Mouse (Mus musculus): Measurements from ENCODE around the gene Ccl17.

Ccl17 gene

GRCm38 (mm10) chr8:94810153-94810552, at the start of gene Ccl17:
TSS of gene Ccl17 (plus strand) at chr8:94810453.
- DNase-seq (ENCODE audit: low read depth, low spot score) = no peak

DNA sequence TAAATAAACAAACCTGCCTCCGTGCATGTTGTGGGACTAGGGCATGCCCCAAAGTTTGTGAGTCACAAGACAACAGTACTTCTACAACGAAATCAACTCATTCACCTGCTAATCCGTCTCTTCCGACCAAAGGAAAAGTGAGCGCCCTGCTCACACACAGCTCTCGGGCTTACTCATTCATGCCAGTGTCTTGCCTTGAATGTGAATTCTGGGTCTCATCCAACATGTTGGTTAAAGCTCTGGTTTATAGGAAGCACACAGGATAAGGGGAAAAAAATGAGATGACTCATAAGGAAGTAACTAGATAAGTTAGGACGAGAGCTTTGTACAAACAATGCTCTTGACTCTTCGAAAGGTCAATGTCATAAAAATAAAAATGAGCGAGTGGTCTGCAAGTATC, 43.2 kb upstream of the Ccl17 start:
- DNase-seq (ENCODE audit: low read depth, low spot score) = no peak

- no peak for DNase-seq (ENCODE audit: low read depth, low spot score)
Measured at GRCm38 (mm10) chr8:94770945-94771344, 39.3 kb upstream of the Ccl17 start.

GRCm38 (mm10) chr8:94771941-94772670, 38.1 kb upstream of the Ccl17 start, which contains the start of gene Cx3cl1:
TSS of gene Cx3cl1 (plus strand) at chr8:94772009.
- peak; percentile 81 for DNase-seq (ENCODE audit: low read depth, low spot score)

DNA sequence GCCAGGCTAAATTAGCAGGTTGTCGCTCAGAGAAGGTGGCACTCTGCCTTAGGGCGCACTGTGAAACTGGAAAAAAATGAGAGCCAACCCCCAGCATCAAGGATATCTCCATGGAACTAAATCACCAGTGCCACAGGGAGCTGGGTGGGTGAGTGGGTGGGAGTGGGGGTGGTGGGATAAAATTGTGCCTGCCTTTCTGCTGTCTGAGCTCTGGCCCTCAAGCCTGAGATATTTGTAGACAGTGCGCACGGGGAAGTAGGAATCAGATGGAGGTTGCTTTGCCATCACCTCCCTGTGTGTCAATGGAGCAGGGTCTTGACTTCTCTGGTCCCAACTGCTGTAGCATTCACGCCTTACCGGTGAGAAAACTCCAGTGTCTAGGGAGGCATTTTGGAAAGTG, 37.2 kb upstream of the Ccl17 start:
- no peak for DNase-seq (ENCODE audit: low read depth, low spot score)

DNA sequence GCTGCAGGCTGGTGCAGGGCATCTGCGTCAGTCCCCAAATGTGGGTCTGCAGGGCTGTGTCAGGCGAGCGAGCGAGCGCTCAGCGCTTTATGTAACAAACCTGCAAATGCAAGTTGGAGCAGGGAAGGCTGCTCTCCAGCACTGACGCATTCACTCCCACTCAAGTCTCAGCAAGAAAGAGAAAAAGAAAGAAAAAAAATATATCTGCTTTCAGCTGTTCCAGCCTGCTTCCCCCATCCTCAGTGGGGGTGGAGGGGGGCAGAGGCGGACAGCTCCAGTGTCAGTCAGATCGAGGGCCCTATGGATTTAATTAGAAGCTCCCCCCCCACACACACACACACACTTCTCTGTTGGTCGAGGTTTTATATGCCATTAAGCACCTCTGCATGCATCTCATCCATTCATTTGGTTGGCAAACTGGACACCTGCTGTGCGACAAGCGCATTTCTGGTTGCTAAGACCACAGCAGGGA, 36.5 kb upstream of the Ccl17 start:
- DNase-seq (ENCODE audit: low read depth, low spot score) = no peak

- DNase-seq (ENCODE audit: low read depth, low spot score) = no peak
Measured at GRCm38 (mm10) chr8:94774601-94775000, 35.7 kb upstream of the Ccl17 start.

DNA sequence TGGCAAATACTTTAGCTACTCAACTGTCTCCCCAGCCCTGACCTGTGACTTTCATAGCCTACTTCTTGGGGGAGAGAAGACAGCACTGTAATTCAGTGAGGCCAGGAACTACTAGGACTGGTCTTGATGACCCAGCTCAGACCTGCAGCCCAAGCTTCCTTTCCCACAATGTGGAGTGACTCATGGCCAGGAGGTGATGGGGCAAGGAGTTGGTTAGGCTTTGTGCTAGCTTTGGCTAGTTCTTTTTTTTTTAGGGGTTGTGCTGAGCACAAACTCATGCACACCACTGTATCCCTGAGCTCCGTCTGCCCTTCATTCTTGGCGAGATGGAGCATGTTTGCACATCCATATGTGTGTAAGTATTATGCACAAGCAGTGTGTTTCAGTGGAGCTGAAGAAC, 33.9 kb upstream of the Ccl17 start:
- DNase-seq (ENCODE audit: low read depth, low spot score) = no peak

DNA sequence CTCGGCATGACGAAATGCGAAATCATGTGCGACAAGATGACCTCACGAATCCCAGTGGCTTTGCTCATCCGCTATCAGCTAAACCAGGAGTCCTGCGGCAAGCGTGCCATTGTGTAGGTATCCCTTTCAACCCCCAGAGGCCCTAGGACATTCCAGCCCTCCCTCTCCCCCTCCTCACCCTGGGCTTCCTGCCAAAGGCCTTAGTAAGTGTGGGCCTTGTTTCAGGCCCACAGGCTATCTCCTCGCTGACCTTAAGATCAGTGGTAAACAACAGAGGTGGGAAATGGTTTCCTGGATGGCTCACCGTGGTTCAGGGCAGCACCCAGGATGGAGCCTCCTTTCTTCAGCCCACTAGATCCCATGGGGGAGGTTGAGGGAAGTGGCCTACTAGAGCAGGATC, 32.2 kb upstream of the Ccl17 start:
- DNase-seq (ENCODE audit: low read depth, low spot score) = peak; percentile 30

DNA sequence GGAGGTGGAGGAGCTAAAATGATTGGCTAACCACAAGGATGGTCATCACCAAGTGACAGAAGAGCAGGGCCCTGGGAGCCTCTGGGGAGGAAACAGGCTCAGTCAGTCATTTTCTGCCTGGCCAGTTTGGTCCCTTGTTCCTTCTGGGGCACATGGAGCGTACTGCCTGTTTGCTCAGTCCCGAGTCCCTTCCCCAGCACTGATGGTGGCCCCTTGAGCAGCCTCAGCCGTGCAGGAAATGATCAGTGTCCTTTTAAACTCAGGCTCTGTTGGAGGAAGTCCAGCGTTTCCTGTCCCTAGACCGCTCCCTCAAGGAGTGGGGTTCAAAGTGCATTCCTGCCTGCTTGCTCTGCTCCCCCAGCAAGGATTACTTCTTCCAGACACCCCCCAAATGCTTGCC, 31.8 kb upstream of the Ccl17 start:
- DNase-seq (ENCODE audit: low read depth, low spot score) = no peak

- peak; percentile 21 for DNase-seq (ENCODE audit: low read depth, low spot score)
Measured at GRCm38 (mm10) chr8:94778895-94779533, 31.2 kb upstream of the Ccl17 start.

GRCm38 (mm10) chr8:94779534-94780294, 30.5 kb upstream of the Ccl17 start:
- DNase-seq (ENCODE audit: low read depth, low spot score) = no peak

- DNase-seq (ENCODE audit: low read depth, low spot score) = no peak
Measured at GRCm38 (mm10) chr8:94780491-94781154, 29.6 kb upstream of the Ccl17 start.

DNA sequence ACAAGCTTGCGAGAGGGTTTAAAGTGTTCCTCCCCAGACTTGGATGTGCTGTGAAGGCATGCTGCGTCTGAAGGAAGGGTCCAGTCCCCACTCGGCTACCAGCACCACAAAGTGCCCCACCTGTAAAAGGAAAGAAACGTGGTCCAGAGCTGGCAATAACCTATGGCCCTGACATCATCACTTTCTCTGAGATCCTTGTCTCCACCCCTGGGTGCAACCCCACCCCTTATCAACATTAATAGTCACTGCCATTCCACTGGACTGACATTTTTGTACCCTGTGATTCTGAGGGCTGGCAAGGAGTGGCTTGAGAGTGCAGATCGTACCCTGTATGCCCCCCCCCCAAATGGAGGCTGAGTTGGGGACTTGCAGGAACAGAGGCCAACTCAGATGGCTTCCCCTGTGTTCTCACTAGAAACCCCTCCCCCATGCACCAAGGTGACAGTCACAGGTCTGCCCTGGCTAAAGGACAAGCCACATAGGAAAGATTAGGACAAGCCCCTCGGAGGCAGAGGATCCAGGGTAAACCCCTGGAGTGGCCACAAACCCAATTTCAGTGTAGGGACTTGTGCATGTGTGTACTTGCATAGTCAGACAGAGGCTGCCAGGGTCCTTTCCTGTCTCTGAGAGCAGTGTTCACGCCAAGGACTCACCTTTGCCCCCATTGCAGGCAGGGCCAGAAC, 29.0 kb upstream of the Ccl17 start:
- DNase-seq (ENCODE audit: low read depth, low spot score) = no peak

DNA sequence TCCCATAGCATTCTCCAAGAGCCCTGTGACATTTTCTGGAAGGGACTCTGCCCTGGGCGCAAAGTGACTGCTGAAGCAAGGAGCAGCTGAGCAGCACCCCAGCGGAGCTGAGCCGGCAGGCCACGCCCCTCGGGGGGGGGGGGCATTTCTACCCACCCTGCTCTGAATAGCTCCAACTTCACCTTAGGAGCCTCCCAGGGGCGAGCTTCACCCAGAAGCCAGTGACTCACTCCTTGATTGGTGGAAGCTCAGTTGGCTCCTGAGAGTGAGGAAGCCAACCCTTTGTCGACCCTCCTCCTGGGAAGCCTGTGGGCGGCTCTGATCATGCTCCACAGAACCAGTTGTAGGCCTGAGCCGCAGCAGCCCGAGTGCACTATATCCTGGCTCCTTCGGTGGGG, 28.4 kb upstream of the Ccl17 start:
- DNase-seq (ENCODE audit: low read depth, low spot score) = no peak

GRCm38 (mm10) chr8:94783890-94784289, 26.4 kb upstream of the Ccl17 start:
- no peak for DNase-seq (ENCODE audit: low read depth, low spot score)

DNA sequence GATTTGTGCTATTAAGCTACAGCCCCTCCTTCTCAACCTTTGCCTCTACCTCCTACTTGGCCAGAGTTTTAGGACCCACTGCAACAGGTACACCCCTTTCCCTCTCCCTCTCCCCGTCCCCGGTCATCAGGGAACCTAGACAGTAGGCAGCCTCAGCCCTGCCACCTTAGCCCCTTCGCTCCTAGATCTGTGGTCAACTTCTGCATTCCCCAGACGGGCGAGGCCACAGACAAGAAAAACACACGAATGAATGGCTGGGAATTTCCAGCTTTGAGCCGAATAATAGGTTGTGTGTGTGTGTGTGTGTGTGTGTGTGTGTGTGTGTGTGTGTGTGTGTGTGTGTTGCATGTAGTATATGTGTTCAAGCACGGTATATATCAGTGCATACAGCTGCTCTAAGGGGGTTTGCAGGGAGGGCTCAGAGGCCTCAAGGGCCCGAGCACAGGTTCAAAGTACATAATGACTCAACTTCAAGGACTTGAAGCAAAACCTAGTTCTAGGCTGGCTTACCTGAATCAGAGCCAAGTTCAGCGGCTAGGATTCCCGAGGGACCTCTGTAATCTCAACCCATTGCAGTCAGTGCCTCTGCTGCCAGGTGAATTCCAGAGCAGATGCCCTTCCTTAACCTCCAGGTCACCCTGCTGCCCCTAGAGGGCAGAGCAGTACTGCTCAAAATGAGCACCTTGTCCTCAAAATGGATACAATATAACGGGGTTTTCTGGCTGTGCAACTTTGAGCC, 24.8 kb upstream of the Ccl17 start:
- DNase-seq (ENCODE audit: low read depth, low spot score) = no peak

- no peak for DNase-seq (ENCODE audit: low read depth, low spot score)
Measured at GRCm38 (mm10) chr8:94785995-94786595, 24.2 kb upstream of the Ccl17 start.

GRCm38 (mm10) chr8:94787524-94788501, 22.4 kb upstream of the Ccl17 start:
- no peak for DNase-seq (ENCODE audit: low read depth, low spot score)
